8 mouse cellular contexts compared by ENCODE assay signal in the genomic region with DNA sequence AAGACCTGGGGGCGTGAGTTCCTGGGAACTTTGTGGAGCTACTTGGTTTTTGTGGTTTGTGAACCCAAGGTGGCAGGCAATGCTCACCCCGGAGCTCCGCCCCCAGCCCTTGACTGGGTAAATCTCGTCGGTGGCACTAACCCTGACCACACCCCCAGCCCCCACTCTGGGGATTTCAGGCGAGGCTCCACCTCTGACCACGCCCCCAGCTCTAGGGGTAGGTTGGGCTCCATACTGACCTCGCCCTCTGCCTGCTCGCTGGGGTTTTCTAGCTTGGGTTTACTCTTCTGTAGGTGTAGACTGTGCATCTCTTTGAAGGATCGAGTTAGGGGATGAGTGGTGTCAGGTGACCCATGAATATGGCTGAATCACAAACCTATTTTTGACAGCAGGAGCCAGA. TPM values are rescaled to one million over a fixed set of nuclear protein-coding genes. Genes with fewer than 3 reads are reported as not detected.
A peak's percentile ranks its signal among the peaks of the same experiment; 100 is the strongest.
DNase-seq lines count a peak whose midpoint lies in the region; ATAC-seq and TF ChIP-seq lines count a peak whose summit lies in the region.

No protein-coding gene starts in this region.

- peaks cover 24% of the 10 kb centered on the region for H3K27me3 ChIP-seq in lung, embryonic 14.5 days (ENCODE audit: insufficient read depth, low read length)
- H3K27me3 ChIP-seq in stomach, embryonic 14.5 days (ENCODE audit: control insufficient read depth, insufficient read depth, low read length), result peaks cover 19% of the 10 kb centered on the region
- H3K27me3 ChIP-seq in midbrain, embryonic 10.5 days (ENCODE audit: low read depth, poor library complexity, severe bottlenecking), result peaks cover 31% of the 10 kb centered on the region

- ATAC-seq in lung, embryonic 14.5 days (ENCODE audit: insufficient read depth), result peak; percentile 19; the same call in 1 of the 2 replicates
- peak; percentile 69 for ATAC-seq in stomach, embryonic 14.5 days (ENCODE audit: insufficient number of reproducible peaks, insufficient read depth, low FRiP score, low read depth)

- H3K9ac ChIP-seq in lung, embryonic 14.5 days, result no peak overlapping the region
- H3K9ac ChIP-seq in stomach, embryonic 14.5 days (replicated peaks; ENCODE audit: low read depth, low read length), result no peak overlapping the region

- peak; percentile 72 to 74 for DNase-seq in adrenal gland, adult (ENCODE audit: inconsistent age in 2 of 2, low spot score in 1 of 2)
- DNase-seq in adrenal gland, postnatal 4 days (ENCODE audit: low spot score in 2 of 2), result no peak
- peak; percentile 42 for DNase-seq in adrenal gland, postnatal 25 days
- peak; percentile 93 for DNase-seq in induced T-regulatory cell, adult 2 months (ENCODE audit: low read depth)
- peak; percentile 66 for DNase-seq in lung, embryonic 14.5 days
- DNase-seq in frontal cortex, postnatal 10 days (ENCODE audit: low spot score in 2 of 2), result no peak
- no peak for DNase-seq in midbrain, embryonic 10.5 days (ENCODE audit: low spot score)

- no peak overlapping the region for H3K4me2 ChIP-seq in lung, embryonic 14.5 days
- H3K4me2 ChIP-seq in stomach, embryonic 14.5 days (replicated peaks; ENCODE audit: low read depth, low read length), result no peak overlapping the region

- no peak for TF ChIP-seq CTCF in lung, embryonic 14.5 days (IDR thresholded peaks at IDR 0.05; ENCODE audit: low read depth)

- H3K4me1 ChIP-seq in lung, embryonic 14.5 days (ENCODE audit: insufficient read depth), result no peaks in the 10 kb centered on the region
- 0 out of 2 replicates have a peak, but pooled peaks cover 5% of the 10 kb centered on the region for H3K4me1 ChIP-seq in stomach, embryonic 14.5 days (ENCODE audit: control insufficient read depth, insufficient read depth, low read length)
- H3K4me1 ChIP-seq in midbrain, embryonic 10.5 days, result peaks cover 19% of the 10 kb centered on the region

- H3K9me3 ChIP-seq in lung, embryonic 14.5 days (ENCODE audit: low read depth, low read length), result no peaks in the 10 kb centered on the region
- no peaks in the 10 kb centered on the region for H3K9me3 ChIP-seq in stomach, embryonic 14.5 days (ENCODE audit: control insufficient read depth, low read depth, low read length)
- H3K9me3 ChIP-seq in midbrain, embryonic 10.5 days (replicated peaks), result no peaks in the 10 kb centered on the region

- H3K27ac ChIP-seq in lung, embryonic 14.5 days (ENCODE audit: low read depth), result no peak overlapping the region
- no peak overlapping the region for H3K27ac ChIP-seq in stomach, embryonic 14.5 days (ENCODE audit: low read length)
- H3K27ac ChIP-seq in midbrain, embryonic 10.5 days (replicated peaks), result no peak overlapping the region

- no peak overlapping the region for H3K4me3 ChIP-seq in lung, embryonic 14.5 days (ENCODE audit: low read depth, low read length)
- H3K4me3 ChIP-seq in stomach, embryonic 14.5 days (ENCODE audit: low read depth, low read length), result no peak overlapping the region
- H3K4me3 ChIP-seq in midbrain, embryonic 10.5 days, result no peak overlapping the region

- WGBS in lung, embryonic 14.5 days, result 6% methylated on average over 10 of the region's 10 CpGs
- WGBS in stomach, embryonic 14.5 days, result 7% methylated on average over 10 of the region's 10 CpGs
- 10% methylated on average over 10 of the region's 10 CpGs for WGBS in midbrain, embryonic 10.5 days

- H3K36me3 ChIP-seq in lung, embryonic 14.5 days (ENCODE audit: insufficient read depth), result peaks cover 22% of the 10 kb centered on the region
- H3K36me3 ChIP-seq in stomach, embryonic 14.5 days (ENCODE audit: control insufficient read depth, insufficient read depth, low read length), result peaks cover 22% of the 10 kb centered on the region
- H3K36me3 ChIP-seq in midbrain, embryonic 10.5 days, result peaks cover 34% of the 10 kb centered on the region

RNA-seq across cellular contexts. Expression of a gene that starts 4.7 kb away (rescaled TPM):
- 1 to 10 TPM; 1.1 to 1.5 TPM for total RNA-seq in adrenal gland, postnatal 4 days (2021)
- total RNA-seq in adrenal gland, postnatal 25 days (2021), result 3.5 and 5.1 TPM in 2 replicates
- polyA plus RNA-seq in lung, embryonic 14.5 days (2014; fragmentation: Nextera tagmentation; extraction: Ambion mirVana), result 0.05 and 0.17 TPM in 2 replicates
- polyA plus RNA-seq in stomach, embryonic 14.5 days (2014; fragmentation: Nextera tagmentation; extraction: Ambion mirVana), result 0.07 and 0.23 TPM in 2 replicates
- polyA plus RNA-seq in midbrain, embryonic 10.5 days (2016; fragmentation: Nextera tagmentation; extraction: Ambion mirVana), result 1.1 and 1.4 TPM in 2 replicates

RNA-seq across cellular contexts. Expression of a gene that starts 6.4 kb away (rescaled TPM):
- total RNA-seq in adrenal gland, postnatal 4 days (2021), result 10 to 100 TPM; 50.4 to 52.9 TPM
- total RNA-seq in adrenal gland, postnatal 25 days (2021), result 42.8 and 49.8 TPM in 2 replicates
- 334 and 337 TPM in 2 replicates for polyA plus RNA-seq in lung, embryonic 14.5 days (2014; fragmentation: Nextera tagmentation; extraction: Ambion mirVana)
- 321 and 361 TPM in 2 replicates for polyA plus RNA-seq in stomach, embryonic 14.5 days (2014; fragmentation: Nextera tagmentation; extraction: Ambion mirVana)
- polyA plus RNA-seq in midbrain, embryonic 10.5 days (2016; fragmentation: Nextera tagmentation; extraction: Ambion mirVana), result 322 and 326 TPM in 2 replicates

RNA-seq across cellular contexts. Expression of a gene that starts 6.5 kb away (rescaled TPM):
- 10 to 100 TPM; 43.5 to 47.7 TPM for total RNA-seq in adrenal gland, postnatal 4 days (2021)
- 38.8 and 48.5 TPM in 2 replicates for total RNA-seq in adrenal gland, postnatal 25 days (2021)
- polyA plus RNA-seq in lung, embryonic 14.5 days (2014; fragmentation: Nextera tagmentation; extraction: Ambion mirVana), result 32.3 and 38.7 TPM in 2 replicates
- 31.9 and 33.0 TPM in 2 replicates for polyA plus RNA-seq in stomach, embryonic 14.5 days (2014; fragmentation: Nextera tagmentation; extraction: Ambion mirVana)
- polyA plus RNA-seq in midbrain, embryonic 10.5 days (2016; fragmentation: Nextera tagmentation; extraction: Ambion mirVana), result 42.8 and 45.6 TPM in 2 replicates

RNA-seq across cellular contexts. Expression of a gene that starts 22.1 kb away (rescaled TPM):
- 100 to 1,000 TPM; 668 to 717 TPM for total RNA-seq in adrenal gland, postnatal 4 days (2021)
- 742 and 955 TPM in 2 replicates for total RNA-seq in adrenal gland, postnatal 25 days (2021)
- 1,866 and 1,984 TPM in 2 replicates for polyA plus RNA-seq in lung, embryonic 14.5 days (2014; fragmentation: Nextera tagmentation; extraction: Ambion mirVana)
- 1,724 and 1,898 TPM in 2 replicates for polyA plus RNA-seq in stomach, embryonic 14.5 days (2014; fragmentation: Nextera tagmentation; extraction: Ambion mirVana)
- polyA plus RNA-seq in midbrain, embryonic 10.5 days (2016; fragmentation: Nextera tagmentation; extraction: Ambion mirVana), result 2,246 and 2,347 TPM in 2 replicates

RNA-seq across cellular contexts. Expression of a gene that starts 23.1 kb away (rescaled TPM):
- total RNA-seq in adrenal gland, postnatal 4 days (2021), result not detected
- not detected in 2 replicates for total RNA-seq in adrenal gland, postnatal 25 days (2021)
- polyA plus RNA-seq in lung, embryonic 14.5 days (2014; fragmentation: Nextera tagmentation; extraction: Ambion mirVana), result 0.05 TPM in 1 of 2 replicates, not detected in the other
- polyA plus RNA-seq in stomach, embryonic 14.5 days (2014; fragmentation: Nextera tagmentation; extraction: Ambion mirVana), result 0.07 TPM in 1 of 2 replicates, not detected in the other
- 0.02 and 0.09 TPM in 2 replicates for polyA plus RNA-seq in midbrain, embryonic 10.5 days (2016; fragmentation: Nextera tagmentation; extraction: Ambion mirVana)

Comparison
In these comparisons a context has a peak if more than half of its experiments do, and no peak if none do; other contexts are left out.
1. DNase-seq: peak in adrenal gland, adult (2 of 2), adrenal gland, postnatal 25 days (single experiment), induced T-regulatory cell, adult 2 months (single experiment) and lung, embryonic 14.5 days (single experiment); none in adrenal gland, postnatal 4 days (0 of 2), frontal cortex, postnatal 10 days (0 of 2) and midbrain, embryonic 10.5 days (single experiment).